Mouse (Mus musculus) heart, embryonic 12.5 days (tissue): ENCODE data around the gene Nhlrc3. TPM values are rescaled to one million over a fixed set of nuclear protein-coding genes. Genes with fewer than 3 reads are reported as not detected.

Source experiments
- ATAC-seq: fragments of 200-750 bp; cut with Nextera tagmentation; 2 replicates; pipeline ENCODE4 v1.8.0; 2017; ENCODE audit warnings: moderate TSS enrichment, moderate library complexity; ENCODE audit not compliant: insufficient number of reproducible peaks, low FRiP score
- H3K27ac ChIP-seq: fragments of 300-500 bp; sonication (generic); 2 replicates; pipeline ENCODE4 v1.5.1; 2016; ENCODE audit warnings: mild to moderate bottlenecking, moderate library complexity; ENCODE audit not compliant: poor library complexity, severe bottlenecking
- H3K27me3 ChIP-seq: fragments of 300-500 bp; sonication (generic); replicated peaks from 2 replicates; pipeline ENCODE4 v1.6.1; 2016; ENCODE audit warnings: mild to moderate bottlenecking, moderate library complexity
- H3K36me3 ChIP-seq: fragments of 300-500 bp; sonication (generic); 2 replicates; pipeline ENCODE4 v1.6.1; 2016; ENCODE audit warnings: mild to moderate bottlenecking, moderate library complexity
- H3K4me1 ChIP-seq: fragments of 300-500 bp; sonication (generic); replicated peaks from 2 replicates; pipeline ENCODE4 v1.6.1; 2016; ENCODE audit warnings: mild to moderate bottlenecking
- H3K4me2 ChIP-seq: fragments of 300-500 bp; sonication (generic); 2 replicates; pipeline ENCODE4 v1.6.1; 2016; ENCODE audit warnings: mild to moderate bottlenecking, moderate library complexity
- H3K4me3 ChIP-seq: fragments of 300-500 bp; sonication (generic); 2 replicates; pipeline ENCODE4 v1.5.1; 2016; ENCODE audit warnings: mild to moderate bottlenecking
- H3K9ac ChIP-seq: fragments of 300-500 bp; sonication (generic); 2 replicates; pipeline ENCODE4 v1.6.1; 2016; ENCODE audit warnings: mild to moderate bottlenecking, moderate library complexity
- H3K9me3 ChIP-seq: fragments of 300-500 bp; sonication (generic); replicated peaks from 2 replicates; pipeline ENCODE4 v1.6.1; 2016; ENCODE audit warnings: mild to moderate bottlenecking, moderate library complexity
- WGBS: fragments of 180-500 bp; shearing (Covaris S2); methylation state at CpG from one replicate; pipeline ENCODE4 v1.1.7; 2016; 5-methylcytosine and 5-hydroxymethylcytosine counted together
- polyA plus RNA-seq: library from polyadenylated mRNA; unstranded; fragments of >200 nt; fragmentation: Nextera tagmentation; extraction: Ambion mirVana; gene quantifications from 2 replicates; pipeline ENCODE4 v1.2.1, GENCODE M21; 2016

The Nhlrc3 gene
- polyA plus RNA-seq, 1 experiment from 2014 or later = 9.7 TPM

GRCm38 (mm10) chr3:53474179-53474578 is 11.0 kb upstream of the Nhlrc3 start:
- Histone ChIP-seq H3K9me3 (no peaks in the 10 kb centered on the region), H3K27ac (no peak overlapping the region), H3K4me2 (no peak overlapping the region), H3K9ac (no peak overlapping the region), H3K36me3 (peaks cover 94% of the 10 kb centered on the region), H3K27me3 (no peaks in the 10 kb centered on the region), H3K4me3 (no peak overlapping the region), H3K4me1 (no peaks in the 10 kb centered on the region)
- no peak for ATAC-seq
- WGBS = 76% methylated on average over 4 of the region's 4 CpGs

- H3K9ac ChIP-seq = no peak overlapping the region
- no peak overlapping the region for H3K27ac ChIP-seq
- H3K4me2 ChIP-seq = no peak overlapping the region
- 0 out of 2 replicates have a peak, but pooled peaks cover 6% of the 10 kb centered on the region for H3K4me1 ChIP-seq
- no peak overlapping the region for H3K4me3 ChIP-seq
- no peaks in the 10 kb centered on the region for H3K27me3 ChIP-seq
- 94% methylated on average over 5 of the region's 5 CpGs for WGBS
- peaks cover 82% of the 10 kb centered on the region for H3K36me3 ChIP-seq
- ATAC-seq = no peak
- H3K9me3 ChIP-seq = no peaks in the 10 kb centered on the region
Observed at GRCm38 (mm10) chr3:53472061-53472460, 8.9 kb upstream of the Nhlrc3 start.

- Histone ChIP-seq H3K36me3 (peaks cover 61% of the 10 kb centered on the region), H3K4me1 (peaks cover 26% of the 10 kb centered on the region), H3K27ac (no peak overlapping the region), H3K4me2 (no peak overlapping the region), H3K4me3 (no peak overlapping the region), H3K9me3 (no peaks in the 10 kb centered on the region), H3K9ac (no peak overlapping the region), H3K27me3 (no peaks in the 10 kb centered on the region)
- ATAC-seq = no peak
- WGBS = 90% methylated on average over 5 of the region's 5 CpGs
Observed at GRCm38 (mm10) chr3:53469650-53470049, 6.5 kb upstream of the Nhlrc3 start.

- peaks cover 28% of the 10 kb centered on the region for H3K4me1 ChIP-seq
- H3K27ac ChIP-seq = no peak overlapping the region
- no peak overlapping the region for H3K4me2 ChIP-seq
- H3K9ac ChIP-seq = no peak overlapping the region
- 80% methylated on average over 5 of the region's 5 CpGs for WGBS
- peaks cover 38% of the 10 kb centered on the region for H3K36me3 ChIP-seq
- no peak overlapping the region for H3K4me3 ChIP-seq
- H3K27me3 ChIP-seq = no peaks in the 10 kb centered on the region
- H3K9me3 ChIP-seq = no peaks in the 10 kb centered on the region
- ATAC-seq = no peak
Observed at GRCm38 (mm10) chr3:53467356-53467755, 4.2 kb upstream of the Nhlrc3 start.

GRCm38 (mm10) chr3:53466481-53466880 is 3.3 kb upstream of the Nhlrc3 start:
- Histone ChIP-seq H3K4me1 (peaks cover 32% of the 10 kb centered on the region), H3K9ac (no peak overlapping the region), H3K36me3 (peaks cover 30% of the 10 kb centered on the region), H3K4me2 (peak overlapping the region; percentile 88), H3K27ac (no peak overlapping the region), H3K27me3 (no peaks in the 10 kb centered on the region), H3K9me3 (no peaks in the 10 kb centered on the region), H3K4me3 (0 out of 2 replicates have a peak overlapping the region, but pooled peaks have one; percentile 38)
- 77% methylated on average over 9 of the region's 9 CpGs for WGBS
- no peak for ATAC-seq

GRCm38 (mm10) chr3:53465330-53465729 is 2.2 kb upstream of the Nhlrc3 start:
- H3K27ac ChIP-seq = no peak overlapping the region
- peak overlapping the region; percentile 47 for H3K9ac ChIP-seq
- peaks cover 19% of the 10 kb centered on the region for H3K36me3 ChIP-seq
- H3K4me3 ChIP-seq = peak overlapping the region; percentile 38
- no peaks in the 10 kb centered on the region for H3K9me3 ChIP-seq
- no peaks in the 10 kb centered on the region for H3K27me3 ChIP-seq
- no peak for ATAC-seq
- WGBS = 30% methylated on average over 6 of the region's 6 CpGs
- H3K4me2 ChIP-seq = peak overlapping the region; percentile 88
- peaks cover 41% of the 10 kb centered on the region for H3K4me1 ChIP-seq

- peak overlapping the region; percentile 74; the same call in 1 of the 2 replicates for H3K27ac ChIP-seq
- 0% methylated on average over 20 of the region's 20 CpGs for WGBS
- no peaks in the 10 kb centered on the region for H3K27me3 ChIP-seq
- H3K4me2 ChIP-seq = peak overlapping the region; percentile 88
- ATAC-seq = no peak
- no peaks in the 10 kb centered on the region for H3K9me3 ChIP-seq
- peaks cover 41% of the 10 kb centered on the region for H3K4me1 ChIP-seq
- peak overlapping the region; percentile 92 for H3K9ac ChIP-seq
- H3K36me3 ChIP-seq = peaks cover 20% of the 10 kb centered on the region
- H3K4me3 ChIP-seq = peak overlapping the region; percentile 92
Observed at GRCm38 (mm10) chr3:53464146-53464698, 1.1 kb upstream of the Nhlrc3 start.

- peak overlapping the region; percentile 92 for H3K4me3 ChIP-seq
- H3K9me3 ChIP-seq = no peaks in the 10 kb centered on the region
- no peak for ATAC-seq
- H3K27ac ChIP-seq = peak overlapping the region; percentile 74
- peak overlapping the region; percentile 92 for H3K9ac ChIP-seq
- peaks cover 18% of the 10 kb centered on the region for H3K36me3 ChIP-seq
- WGBS = 0% methylated on average over 35 of the region's 35 CpGs
- peak overlapping the region; percentile 88 for H3K4me2 ChIP-seq
- H3K27me3 ChIP-seq = no peaks in the 10 kb centered on the region
- peaks cover 41% of the 10 kb centered on the region for H3K4me1 ChIP-seq
Observed at GRCm38 (mm10) chr3:53463765-53464114, 608 bp upstream of the Nhlrc3 start.

- H3K9ac ChIP-seq = peak overlapping the region; percentile 92
- H3K27me3 ChIP-seq = no peaks in the 10 kb centered on the region
- H3K27ac ChIP-seq = peak overlapping the region; percentile 74
- peak overlapping the region; percentile 88 for H3K4me2 ChIP-seq
- H3K4me1 ChIP-seq = peaks cover 37% of the 10 kb centered on the region
- no peak for ATAC-seq
- 4% methylated on average over 9 of the region's 9 CpGs for WGBS
- H3K9me3 ChIP-seq = no peaks in the 10 kb centered on the region
- peak overlapping the region; percentile 92 for H3K4me3 ChIP-seq
- peaks cover 22% of the 10 kb centered on the region for H3K36me3 ChIP-seq
Observed at GRCm38 (mm10) chr3:53462701-53463045, 459 bp downstream of the Nhlrc3 start.

GRCm38 (mm10) chr3:53460106-53460505 is 3.0 kb downstream of the Nhlrc3 start:
- 60% methylated on average over 9 of the region's 9 CpGs for WGBS
- H3K27ac ChIP-seq = no peak overlapping the region; the same call in 1 of the 2 replicates
- H3K4me1 ChIP-seq = peaks cover 19% of the 10 kb centered on the region
- no peaks in the 10 kb centered on the region for H3K27me3 ChIP-seq
- no peak for ATAC-seq
- peaks cover 47% of the 10 kb centered on the region for H3K36me3 ChIP-seq
- H3K9ac ChIP-seq = no peak overlapping the region
- H3K4me2 ChIP-seq = no peak overlapping the region
- no peak overlapping the region for H3K4me3 ChIP-seq
- no peaks in the 10 kb centered on the region for H3K9me3 ChIP-seq

- no peaks in the 10 kb centered on the region for H3K9me3 ChIP-seq
- peaks cover 15% of the 10 kb centered on the region for H3K4me1 ChIP-seq
- 71% methylated on average over 5 of the region's 5 CpGs for WGBS
- H3K27ac ChIP-seq = no peak overlapping the region
- ATAC-seq = no peak
- no peak overlapping the region for H3K9ac ChIP-seq
- H3K27me3 ChIP-seq = no peaks in the 10 kb centered on the region
- H3K36me3 ChIP-seq = peaks cover 70% of the 10 kb centered on the region
- no peak overlapping the region for H3K4me3 ChIP-seq
- H3K4me2 ChIP-seq = no peak overlapping the region
Observed at GRCm38 (mm10) chr3:53457750-53458149, 5.4 kb downstream of the Nhlrc3 start.

- Histone ChIP-seq H3K4me3 (no peak overlapping the region), H3K27ac (no peak overlapping the region), H3K9me3 (no peaks in the 10 kb centered on the region), H3K27me3 (no peaks in the 10 kb centered on the region), H3K36me3 (peaks cover 95% of the 10 kb centered on the region), H3K4me2 (no peak overlapping the region), H3K4me1 (no peaks in the 10 kb centered on the region; the same call in 1 of the 2 replicates), H3K9ac (no peak overlapping the region)
- no peak for ATAC-seq
- WGBS = 70% methylated on average over 7 of the region's 7 CpGs
Observed at GRCm38 (mm10) chr3:53454984-53455383, 8.1 kb downstream of the Nhlrc3 start.
